Mouse (Mus musculus) lung, embryonic 14.5 days (tissue): Measurements from ENCODE around the gene Brd2. TPM values are rescaled to one million over a fixed set of nuclear protein-coding genes. Genes with fewer than 3 reads are reported as not detected.

ENCODE experiments used
- ATAC-seq: fragments of 200-750 bp; cut with Nextera tagmentation; 2 replicates; pipeline ENCODE4 v1.8.0; 2017; ENCODE audit warnings: mild to moderate bottlenecking, moderate TSS enrichment, moderate library complexity; ENCODE audit not compliant: insufficient read depth
- DNase-seq: peaks from one replicate; pipeline ENCODE4 v3.0.0-alpha.2; 2015
- H3K27ac ChIP-seq: fragments of 300-500 bp; sonication (generic); 2 replicates; pipeline ENCODE4 v1.5.1; 2014; ENCODE audit warnings: low read depth, mild to moderate bottlenecking, moderate library complexity
- H3K27me3 ChIP-seq: fragments of 300-500 bp; sonication (generic); 2 replicates; pipeline ENCODE4 v1.6.1; 2014; ENCODE audit warnings: low read length, control low read depth; ENCODE audit not compliant: insufficient read depth
- H3K36me3 ChIP-seq: fragments of 300-500 bp; sonication (generic); 2 replicates; pipeline ENCODE4 v1.6.1; 2014; ENCODE audit warnings: control low read depth; ENCODE audit not compliant: insufficient read depth
- H3K4me1 ChIP-seq: fragments of 300-500 bp; sonication (generic); 2 replicates; pipeline ENCODE4 v1.6.1; 2014; ENCODE audit warnings: antibody characterized with exemption, control low read depth; ENCODE audit not compliant: insufficient read depth
- H3K4me2 ChIP-seq: fragments of 300-500 bp; sonication (generic); 2 replicates; pipeline ENCODE4 v1.6.1; 2014; ENCODE audit warnings: mild to moderate bottlenecking
- H3K4me3 ChIP-seq: fragments of 300-500 bp; sonication (generic); 2 replicates; pipeline ENCODE4 v1.5.1; 2014; ENCODE audit warnings: low read depth, low read length
- H3K9ac ChIP-seq: fragments of 300-500 bp; sonication (generic); 2 replicates; pipeline ENCODE4 v1.6.1; 2014
- H3K9me3 ChIP-seq: fragments of 300-500 bp; sonication (generic); 2 replicates; pipeline ENCODE4 v1.6.1; 2016; ENCODE audit warnings: low read depth, low read length, control low read depth
- CTCF ChIP-seq: IDR thresholded peaks from 2 replicates; pipeline ENCODE4 v1.5.1; 2016; ENCODE audit warnings: antibody characterized with exemption, low read depth
- WGBS: fragments of 180-500 bp; shearing (Covaris S2); extraction: QIAGEN DNeasy Blood & Tissue Kit; methylation state at CpG from one replicate; pipeline ENCODE4 v1.1.7; 2014; 5-methylcytosine and 5-hydroxymethylcytosine counted together
- polyA plus RNA-seq: library from polyadenylated mRNA; unstranded; fragments of >200 nt; fragmentation: Nextera tagmentation; extraction: Ambion mirVana; gene quantifications from 2 replicates; pipeline ENCODE4 v1.2.1, GENCODE M21; 2014

Brd2 gene
- polyA plus RNA-seq, 1 experiment from 2014 or later: 153 TPM

- no peak for DNase-seq
- Histone ChIP-seq H3K4me2 (no peak overlapping the region), H3K4me3 (no peak overlapping the region), H3K36me3 (no peaks in the 10 kb centered on the region), H3K9ac (no peak overlapping the region), H3K4me1 (no peaks in the 10 kb centered on the region), H3K27ac (no peak overlapping the region), H3K9me3 (no peaks in the 10 kb centered on the region), H3K27me3 (peaks cover 22% of the 10 kb centered on the region)
- 7% methylated on average over 5 of the region's 5 CpGs for WGBS
- no peak for TF ChIP-seq CTCF
- ATAC-seq: no peak
Measured at GRCm38 (mm10) chr17:34140240-34140639, 17.8 kb upstream of the Brd2 start.

DNA sequence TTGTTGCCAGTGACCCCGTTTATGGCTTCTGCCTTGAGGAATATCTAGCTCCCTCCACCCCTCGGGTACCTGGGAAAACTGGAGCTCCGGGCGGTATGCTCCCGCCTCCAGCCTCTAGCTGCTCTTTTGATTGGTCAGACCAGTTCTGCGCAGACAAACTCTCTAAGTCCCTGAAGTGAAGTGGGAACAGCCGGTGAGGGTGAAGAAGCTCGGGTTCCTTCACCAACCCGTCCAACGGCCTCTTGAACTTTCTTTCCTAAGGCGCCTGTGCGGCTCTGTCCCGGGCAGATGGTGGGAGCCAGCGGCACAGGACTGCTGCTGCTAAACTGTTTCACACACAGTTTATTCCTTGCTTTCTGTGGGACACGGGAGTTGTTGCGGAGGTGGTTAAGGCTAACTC lies 17.0 kb upstream of the Brd2 start:
- H3K27me3 ChIP-seq: peaks cover 22% of the 10 kb centered on the region
- no peak overlapping the region for H3K9ac ChIP-seq
- DNase-seq (peak; percentile 80), ATAC-seq (peak; percentile 19; the same call in 1 of the 2 replicates)
- H3K9me3 ChIP-seq: no peaks in the 10 kb centered on the region
- H3K4me3 ChIP-seq: peak overlapping the region; percentile 22
- H3K36me3 ChIP-seq: no peaks in the 10 kb centered on the region
- H3K27ac ChIP-seq: no peak overlapping the region
- no peaks in the 10 kb centered on the region for H3K4me1 ChIP-seq
- WGBS: under 1% methylated on average over 16 of the region's 16 CpGs
- H3K4me2 ChIP-seq: peak overlapping the region; percentile 60
- TF ChIP-seq CTCF: no peak

GRCm38 (mm10) chr17:34138655-34139054 lies 16.2 kb upstream of the Brd2 start:
- no peaks in the 10 kb centered on the region for H3K9me3 ChIP-seq
- ATAC-seq (no peak), DNase-seq (no peak)
- H3K4me3 ChIP-seq: no peak overlapping the region
- TF ChIP-seq CTCF: no peak
- H3K27ac ChIP-seq: no peak overlapping the region
- H3K4me2 ChIP-seq: peak overlapping the region; percentile 60; the same call in 1 of the 2 replicates
- H3K4me1 ChIP-seq: no peaks in the 10 kb centered on the region
- H3K9ac ChIP-seq: no peak overlapping the region
- 73% methylated on average over 7 of the region's 7 CpGs for WGBS
- no peaks in the 10 kb centered on the region for H3K36me3 ChIP-seq
- peaks cover 22% of the 10 kb centered on the region for H3K27me3 ChIP-seq

DNA sequence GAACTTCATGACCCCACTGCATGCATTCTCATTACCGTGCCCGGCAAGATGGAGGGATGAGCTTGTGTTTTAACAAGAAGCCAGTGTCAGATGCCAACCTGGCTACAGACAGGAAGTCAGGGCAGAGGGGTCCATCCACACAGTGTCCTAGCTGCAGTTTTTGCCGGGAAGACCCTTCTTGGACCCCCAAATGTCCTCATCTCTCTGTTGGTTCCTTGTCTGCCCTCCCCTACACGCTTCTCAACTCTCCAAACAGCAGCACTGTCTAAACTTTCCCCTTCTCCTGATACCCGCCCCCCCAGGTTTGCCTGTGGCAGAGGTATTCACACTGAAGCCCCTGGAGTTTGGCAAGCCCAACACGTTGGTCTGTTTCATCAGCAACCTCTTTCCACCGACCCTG lies 15.2 kb upstream of the Brd2 start:
- H3K27me3 ChIP-seq: peaks cover 22% of the 10 kb centered on the region
- no peaks in the 10 kb centered on the region for H3K9me3 ChIP-seq
- no peak overlapping the region for H3K4me2 ChIP-seq
- DNase-seq (no peak), ATAC-seq (no peak)
- WGBS: 59% methylated on average over 7 of the region's 7 CpGs
- H3K27ac ChIP-seq: no peak overlapping the region
- H3K36me3 ChIP-seq: no peaks in the 10 kb centered on the region
- H3K4me1 ChIP-seq: no peaks in the 10 kb centered on the region
- no peak overlapping the region for H3K9ac ChIP-seq
- no peak for TF ChIP-seq CTCF
- H3K4me3 ChIP-seq: no peak overlapping the region

DNA sequence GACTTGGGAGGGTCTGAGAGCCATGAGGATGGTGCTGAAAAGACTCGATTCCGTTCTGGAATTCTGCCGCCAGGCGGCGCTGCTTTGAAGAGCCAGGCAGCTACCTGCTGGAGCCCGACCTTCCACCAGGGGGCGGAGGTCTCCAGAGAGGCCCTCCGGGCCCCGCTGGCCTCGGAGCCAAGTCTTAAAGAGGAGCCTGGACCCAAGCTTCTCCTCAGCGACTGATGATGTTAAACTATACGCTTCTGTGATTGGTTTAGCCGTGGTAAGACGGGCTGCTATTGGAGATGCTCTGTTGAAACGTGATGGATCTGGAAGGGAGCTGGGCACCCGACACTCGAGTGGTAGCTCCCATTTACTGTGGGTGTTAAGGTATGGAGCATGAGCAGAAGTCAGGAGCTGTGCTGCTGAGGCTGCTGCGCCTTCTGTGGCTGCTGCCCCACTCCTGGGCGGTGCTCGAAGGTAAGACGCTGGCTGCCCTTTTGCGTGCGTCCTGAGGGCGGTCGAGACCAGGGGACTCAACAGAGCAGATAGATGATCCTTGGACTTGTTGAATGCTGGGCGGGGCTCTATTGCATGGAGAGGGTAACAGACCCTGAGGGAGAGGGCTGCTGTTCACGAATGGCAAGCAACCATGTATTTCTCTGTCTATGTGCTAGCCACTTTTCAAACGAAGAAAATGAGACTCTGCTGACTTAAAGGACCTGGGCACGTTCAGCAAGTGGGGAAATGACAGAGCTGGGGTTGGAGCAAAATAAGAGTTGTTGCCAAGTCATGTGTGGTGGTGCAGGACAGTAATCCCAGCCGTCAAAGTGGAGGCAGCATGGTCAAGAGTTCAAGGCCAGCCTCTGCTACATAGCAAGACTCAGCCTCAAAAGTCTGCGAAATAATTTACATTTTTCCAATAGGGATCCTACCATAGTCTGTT lies 13.1 kb upstream of the Brd2 start:
- H3K27ac ChIP-seq: no peak overlapping the region
- peak; percentile 98 for ATAC-seq
- WGBS: 6% methylated on average over 31 of the region's 31 CpGs
- peak overlapping the region; percentile 31 for H3K4me3 ChIP-seq
- TF ChIP-seq CTCF: peak; percentile 100
- peak; percentile 100 for DNase-seq
- H3K4me1 ChIP-seq: no peaks in the 10 kb centered on the region
- H3K27me3 ChIP-seq: peaks cover 19% of the 10 kb centered on the region
- no peak overlapping the region for H3K9ac ChIP-seq
- H3K4me2 ChIP-seq: peak overlapping the region; percentile 77
- H3K36me3 ChIP-seq: no peaks in the 10 kb centered on the region
- H3K9me3 ChIP-seq: no peaks in the 10 kb centered on the region

GRCm38 (mm10) chr17:34134451-34134850 lies 12.0 kb upstream of the Brd2 start:
- no peak for TF ChIP-seq CTCF
- H3K9ac ChIP-seq: no peak overlapping the region
- WGBS: 73% methylated on average over 3 of the region's 3 CpGs
- H3K4me3 ChIP-seq: no peak overlapping the region
- no peak overlapping the region for H3K27ac ChIP-seq
- ATAC-seq (no peak), DNase-seq (no peak)
- 0 out of 2 replicates have a peak, but pooled peaks cover 1% of the 10 kb centered on the region for H3K4me1 ChIP-seq
- no peaks in the 10 kb centered on the region for H3K36me3 ChIP-seq
- no peak overlapping the region for H3K4me2 ChIP-seq
- H3K9me3 ChIP-seq: no peaks in the 10 kb centered on the region
- peaks cover 11% of the 10 kb centered on the region for H3K27me3 ChIP-seq

DNA sequence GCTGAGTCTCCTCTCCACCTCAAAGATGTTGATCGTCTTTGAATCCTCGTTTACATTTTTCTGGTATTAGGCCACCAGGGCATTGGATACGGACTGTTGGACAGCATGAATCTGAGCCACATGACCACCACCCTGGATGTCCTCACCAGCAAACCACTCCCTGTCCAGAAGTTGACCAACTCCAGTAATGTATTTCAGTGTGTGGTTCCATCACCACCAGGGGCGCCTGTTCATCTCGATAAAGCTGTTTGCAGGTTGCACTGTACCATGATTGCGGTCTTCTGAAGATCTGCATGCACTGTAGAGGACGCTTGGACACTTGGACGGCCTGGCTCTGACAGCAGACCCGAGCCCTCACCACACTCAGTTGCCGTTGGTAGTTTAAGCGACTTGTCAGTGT lies 10.9 kb upstream of the Brd2 start:
- no peaks in the 10 kb centered on the region for H3K36me3 ChIP-seq
- no peak overlapping the region for H3K9ac ChIP-seq
- H3K4me3 ChIP-seq: no peak overlapping the region
- 0 out of 2 replicates have a peak, but pooled peaks cover 8% of the 10 kb centered on the region for H3K4me1 ChIP-seq
- no peaks in the 10 kb centered on the region for H3K9me3 ChIP-seq
- ATAC-seq (no peak), DNase-seq (no peak)
- peaks cover 4% of the 10 kb centered on the region; the same call in 1 of the 2 replicates for H3K27me3 ChIP-seq
- 76% methylated on average over 11 of the region's 11 CpGs for WGBS
- no peak overlapping the region for H3K4me2 ChIP-seq
- H3K27ac ChIP-seq: no peak overlapping the region
- TF ChIP-seq CTCF: peak; percentile 51
